Mouse (Mus musculus): ENCODE data around the gene Pcsk6.
"Not testable (repeated sequence)": the region's sequence is repeated elsewhere in the genome, so short reads cannot be mapped to it uniquely, and the experiment has no call there.

Pcsk6 gene

DNA sequence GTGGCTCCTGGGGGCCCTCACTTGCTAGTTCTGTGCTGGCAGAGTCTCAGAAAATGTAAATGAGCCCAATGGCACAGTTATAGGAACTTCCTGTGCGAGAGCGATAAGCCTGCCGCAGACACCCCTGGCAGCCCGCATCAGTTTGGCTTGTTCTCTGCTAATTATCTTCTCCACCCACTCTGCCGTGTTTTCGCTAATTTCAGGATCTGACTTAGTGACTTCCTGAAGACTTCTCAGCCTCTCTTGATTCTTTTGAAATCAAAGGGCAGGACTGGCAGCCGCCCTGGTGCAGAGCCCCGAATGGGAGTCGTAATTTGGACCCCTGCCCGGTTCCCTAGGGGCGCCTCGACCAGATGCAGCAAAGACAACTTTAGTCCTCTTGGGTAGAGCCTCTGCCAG lies 19.8 kb downstream of the Pcsk6 start:
- CTCF ChIA-PET: no interaction called here

DNA sequence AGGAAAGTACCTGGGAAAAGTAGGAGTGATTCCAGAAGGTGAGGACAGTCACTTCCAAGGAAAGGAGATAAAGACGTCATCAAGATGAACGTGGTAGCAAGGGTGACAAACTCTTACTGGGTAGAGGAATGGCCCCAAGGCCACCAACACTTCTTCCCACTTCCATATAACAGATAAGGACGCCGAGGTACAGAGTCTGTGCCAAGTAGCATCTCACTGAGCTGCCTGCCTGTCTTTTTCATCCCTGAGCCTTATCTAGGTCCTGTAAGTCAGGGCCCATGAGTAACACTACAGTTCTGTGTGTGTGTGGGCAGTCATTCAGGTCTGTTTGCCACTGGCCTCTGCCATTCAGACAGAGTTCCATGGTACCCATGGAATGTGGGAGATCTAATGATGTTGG lies 23.4 kb downstream of the Pcsk6 start:
- CTCF ChIA-PET: no interaction called here

DNA sequence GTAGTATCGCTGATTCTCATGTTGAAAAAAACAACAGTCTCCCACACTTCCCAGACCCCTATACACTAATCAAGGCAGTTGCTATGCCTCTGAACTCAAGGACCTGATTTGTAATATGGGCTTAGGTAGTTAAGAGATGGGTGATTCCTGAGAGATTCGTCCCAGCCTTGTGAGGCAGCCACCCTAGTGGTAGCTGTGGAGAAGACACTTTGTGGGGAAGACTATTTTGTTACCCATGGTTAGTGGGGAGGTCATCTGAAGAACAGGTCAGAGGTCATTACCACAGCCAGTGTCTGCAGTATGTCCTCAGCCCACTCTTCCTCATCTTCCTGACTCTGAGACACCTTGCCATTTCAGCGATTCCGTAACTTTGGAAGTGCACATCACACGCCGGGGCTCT lies 24.3 kb downstream of the Pcsk6 start:
- CTCF ChIA-PET: no interaction called here

DNA sequence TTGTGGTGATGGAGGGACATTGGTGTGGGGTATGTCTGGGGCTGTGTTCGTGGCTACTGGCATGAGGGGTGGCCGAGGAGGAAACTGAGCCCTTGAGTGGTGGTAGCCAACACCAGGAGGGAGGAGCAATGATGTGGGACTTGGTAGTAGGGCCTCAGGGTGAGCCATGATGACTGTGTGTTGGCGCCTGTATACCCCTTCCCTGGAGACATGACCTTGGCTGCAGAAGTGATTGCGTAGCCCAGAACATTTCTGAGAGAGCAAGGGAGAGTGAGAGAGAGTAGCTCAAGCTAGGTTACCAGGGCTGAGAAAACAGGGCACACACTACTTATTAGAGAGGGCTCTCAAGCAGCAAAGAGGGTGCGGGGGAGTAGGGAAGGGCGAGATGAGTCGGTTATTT lies 30.3 kb downstream of the Pcsk6 start:
- CTCF ChIA-PET: no interaction called here

DNA sequence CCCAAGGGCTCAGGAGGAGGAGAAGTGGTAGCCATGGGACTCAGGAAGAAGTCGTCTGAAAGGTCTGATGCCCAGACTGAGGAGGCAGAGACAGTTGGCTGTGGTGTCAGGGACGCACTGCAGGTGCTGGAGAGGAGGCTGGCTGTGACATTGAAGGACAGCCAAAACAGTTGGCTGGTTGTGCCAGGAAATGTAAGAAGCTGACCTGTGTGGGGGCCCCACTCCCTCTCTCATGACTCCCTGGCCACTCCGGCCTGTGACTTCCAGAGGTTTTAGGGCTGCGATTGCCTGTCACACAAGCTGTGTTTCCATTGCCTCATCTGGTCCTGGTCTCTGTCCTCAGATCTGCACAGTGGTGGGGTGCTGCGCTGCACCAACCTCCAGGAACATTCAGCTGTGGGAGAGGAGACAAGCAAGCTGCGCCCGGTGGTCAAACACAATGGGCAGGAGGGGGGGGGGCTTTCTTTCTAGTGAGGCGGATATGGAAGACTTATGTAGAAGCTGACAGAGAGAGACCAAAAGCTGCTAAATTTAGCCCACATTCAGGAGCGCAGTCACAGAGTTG lies 30.8 kb downstream of the Pcsk6 start:
- CTCF ChIA-PET: no interaction called here

DNA sequence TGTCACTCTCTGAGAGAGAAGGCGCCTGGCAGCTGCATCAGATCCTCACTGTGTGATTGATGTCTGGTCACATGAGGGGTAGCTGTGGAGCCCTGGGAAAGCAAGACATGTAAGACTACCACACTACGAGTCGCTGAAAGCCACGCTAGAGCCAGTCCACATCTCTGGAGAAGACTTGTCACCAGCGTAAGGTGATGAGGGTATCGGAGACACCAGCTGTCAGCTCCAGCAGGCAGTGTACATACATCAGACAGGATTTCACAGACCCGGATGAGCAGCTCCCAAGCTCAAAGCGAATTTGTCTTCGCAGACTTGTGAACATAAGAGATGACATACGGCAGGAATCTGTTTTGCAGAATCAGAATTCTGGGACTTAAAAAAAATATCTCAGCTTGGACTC lies 32.0 kb downstream of the Pcsk6 start:
- CTCF ChIA-PET: no interaction called here

DNA sequence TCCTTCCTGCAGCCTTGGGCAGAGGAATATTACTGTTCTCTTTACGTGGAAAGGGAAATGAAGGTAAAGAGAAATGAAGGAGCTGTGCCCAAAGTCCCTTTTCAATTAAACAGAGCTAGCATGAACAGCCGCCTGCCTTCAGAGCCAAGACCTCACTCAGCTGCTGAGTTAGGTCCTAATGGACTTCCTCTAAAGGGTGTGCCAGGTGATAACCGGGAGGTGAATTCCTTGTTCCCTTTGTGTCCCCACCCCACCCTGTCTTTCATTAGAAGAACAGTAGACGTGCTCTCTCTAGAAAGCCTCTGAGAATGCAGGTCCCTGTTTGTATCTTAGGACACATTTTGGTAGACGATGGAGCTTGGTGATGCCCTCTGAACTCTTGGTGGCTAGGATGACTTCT lies 33.7 kb downstream of the Pcsk6 start:
- CTCF ChIA-PET: no interaction called here

DNA sequence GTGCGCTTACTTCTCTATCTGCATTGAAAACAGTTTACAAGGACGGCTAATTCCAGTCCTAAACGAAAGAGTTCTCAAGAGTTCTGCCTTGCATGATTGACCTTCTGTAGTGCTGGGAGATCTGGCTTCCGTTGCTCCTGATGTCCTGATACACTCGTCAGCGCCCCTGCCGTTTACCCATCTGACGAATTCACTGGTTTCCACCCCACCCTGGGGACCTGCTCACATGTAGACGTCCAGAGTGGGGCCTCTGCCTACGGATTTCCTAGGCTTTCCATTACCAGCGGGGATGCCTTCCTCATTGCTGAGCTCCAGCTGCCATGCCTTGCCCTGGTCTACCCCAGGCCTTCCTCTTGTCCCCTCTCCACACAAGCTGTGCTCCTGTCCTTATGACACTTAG lies 39.7 kb downstream of the Pcsk6 start:
- CTCF ChIA-PET: no interaction called here

DNA sequence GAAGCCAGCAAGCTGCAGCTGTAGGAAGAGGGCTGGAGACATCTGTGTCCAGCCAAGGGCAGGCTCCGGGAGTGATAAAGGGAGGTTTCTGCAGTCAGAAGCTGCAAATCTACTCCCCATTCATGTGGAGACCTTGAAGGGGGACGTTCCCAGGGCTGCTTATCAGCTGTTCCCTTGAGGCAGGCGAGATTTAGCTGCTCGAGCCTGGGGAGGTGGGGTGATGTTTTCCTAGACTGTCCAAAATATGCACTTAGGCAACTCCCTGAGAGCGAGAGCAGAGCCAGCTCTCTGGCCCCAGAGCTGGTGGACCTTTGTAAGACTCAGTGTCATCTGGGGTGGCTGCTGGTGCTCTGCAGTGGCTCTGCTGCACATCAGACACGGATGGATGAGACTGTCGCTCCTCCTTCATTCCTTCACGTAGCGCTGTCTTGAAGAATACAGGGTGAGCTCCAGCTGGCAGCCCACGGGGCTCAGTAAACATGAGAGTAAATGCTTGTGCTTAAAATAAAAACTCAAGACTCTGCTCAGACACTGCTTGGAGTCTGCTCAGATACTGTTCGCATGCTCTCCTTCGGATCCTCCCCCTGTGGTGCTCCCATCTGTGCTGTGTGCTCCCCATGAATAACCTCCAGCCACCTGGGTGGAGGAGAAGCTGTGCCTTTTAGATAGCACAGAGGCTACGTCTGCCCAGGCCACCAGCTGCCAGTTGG lies 41.1 kb downstream of the Pcsk6 start:
- CTCF ChIA-PET: no interaction called here

DNA sequence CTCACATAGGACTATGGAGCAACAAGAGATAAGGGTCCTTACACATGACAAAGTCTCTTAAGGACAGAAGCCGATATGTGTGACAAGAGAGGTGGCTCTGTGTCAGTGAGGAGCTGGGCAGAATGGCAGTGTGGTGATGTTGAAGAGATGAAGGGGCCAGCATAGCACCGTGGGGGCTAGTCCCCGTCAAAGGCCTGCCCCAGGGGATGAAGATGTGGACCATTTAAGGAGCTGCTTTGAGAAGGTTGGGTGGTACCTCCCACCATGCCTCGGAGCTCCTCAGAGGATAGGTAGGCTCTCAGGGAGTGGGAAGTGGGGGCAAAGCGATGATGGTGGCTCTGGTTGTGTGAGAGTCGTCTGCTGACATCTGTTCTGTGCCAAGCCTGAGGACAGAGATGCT lies 41.9 kb downstream of the Pcsk6 start:
- CTCF ChIA-PET: interaction anchor here (0.7 kb wide), 1 partner anchor 1024 kb away, joined by 4 read pairs; no protein-coding TSS in a partner anchor

DNA sequence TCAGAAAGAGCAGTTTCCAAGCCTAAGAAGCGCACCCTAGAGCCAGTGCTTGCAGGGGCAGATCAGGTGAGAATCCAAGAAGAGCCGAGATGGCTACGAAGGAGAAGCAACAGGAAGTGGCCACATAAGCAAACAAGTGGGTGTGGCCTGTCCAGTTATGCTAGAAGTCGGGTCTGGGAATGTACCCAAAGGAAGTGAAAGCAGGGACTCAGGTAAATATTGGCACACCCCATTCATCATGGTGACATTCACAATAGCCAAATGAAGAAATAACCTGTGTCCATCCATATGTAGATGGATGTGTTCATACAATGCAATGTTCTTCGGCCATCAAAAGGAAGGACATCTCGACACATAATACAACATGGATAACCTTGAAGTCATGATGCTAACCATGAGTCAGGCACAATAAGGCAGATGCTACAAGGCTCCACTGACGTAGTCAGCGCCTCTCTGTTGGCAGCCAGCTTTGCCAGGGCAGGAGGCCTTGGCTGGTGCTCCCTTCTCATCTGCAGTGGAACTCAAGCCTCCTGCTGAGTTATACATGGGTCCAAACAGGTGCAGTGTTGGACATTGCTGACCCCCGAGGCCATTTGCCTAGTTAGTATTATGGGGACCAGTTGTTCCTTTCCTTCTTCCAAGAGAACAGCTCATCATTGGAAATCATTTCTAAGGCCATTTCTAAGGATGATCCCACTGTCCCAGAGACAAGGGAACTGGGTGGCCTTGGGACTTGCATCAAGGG lies 45.2 kb downstream of the Pcsk6 start:
- CTCF ChIA-PET: no interaction called here

DNA sequence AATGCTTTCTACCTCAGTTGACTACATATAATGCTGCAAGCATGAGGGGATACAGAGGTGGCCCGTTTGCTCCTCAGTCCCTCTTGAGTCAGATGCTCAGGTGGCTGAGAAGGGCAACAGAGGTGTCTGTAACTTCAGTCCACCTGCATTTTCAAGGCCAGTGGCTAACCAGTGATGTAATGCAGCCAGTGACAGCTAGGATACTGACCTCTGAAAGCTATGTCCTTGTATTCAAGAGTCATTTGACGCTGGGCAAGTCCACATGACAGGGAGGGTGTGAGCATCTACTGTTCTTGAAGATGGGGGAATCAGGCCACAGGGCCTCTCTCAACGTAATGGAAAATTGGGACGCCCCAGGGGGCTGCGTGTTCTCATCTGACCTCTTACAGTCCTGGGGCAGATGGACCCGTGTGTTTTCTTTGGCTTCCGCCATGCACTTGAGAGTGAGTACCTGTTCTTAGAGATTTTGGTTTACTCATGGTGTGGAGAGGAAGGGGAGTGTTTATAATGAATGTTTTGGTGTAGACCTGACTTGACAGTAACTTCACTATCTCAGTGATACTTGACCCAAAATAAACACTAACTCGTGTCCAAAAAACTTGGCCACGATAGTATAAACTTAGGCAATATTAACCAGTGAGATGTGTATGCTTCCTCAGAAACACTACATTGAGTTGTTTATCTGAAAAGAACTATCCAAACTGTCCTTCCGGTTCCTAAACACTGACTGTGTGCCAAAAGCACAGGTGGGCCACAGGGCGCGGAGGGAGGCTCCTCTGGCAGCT lies 48.0 kb downstream of the Pcsk6 start:
- CTCF ChIA-PET: no interaction called here

DNA sequence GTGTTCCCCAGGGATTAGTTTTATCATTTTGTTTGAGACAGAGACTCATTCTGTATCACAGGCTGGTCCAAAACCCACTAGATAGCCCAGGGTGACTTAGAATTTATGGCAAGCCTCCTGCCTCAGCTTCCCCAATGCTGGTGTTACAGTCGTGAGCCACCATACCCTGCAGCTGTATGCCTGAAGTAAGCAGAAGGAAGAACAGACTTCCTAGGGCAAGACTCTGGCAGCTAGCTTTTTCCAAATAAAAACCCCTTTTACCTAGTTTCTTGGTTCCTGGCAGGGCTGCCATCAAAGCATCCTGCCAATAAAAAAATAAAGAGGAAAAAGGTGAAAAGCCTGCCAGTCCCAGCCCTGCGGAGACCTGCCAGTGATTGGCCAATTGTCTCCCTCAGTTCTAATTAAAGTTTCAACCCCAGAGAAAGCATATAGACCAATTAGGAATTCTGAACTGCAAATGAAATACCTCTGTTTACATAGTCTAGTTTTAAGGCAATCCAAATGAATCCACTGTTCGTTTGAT lies 51.6 kb downstream of the Pcsk6 start:
- CTCF ChIA-PET: no interaction called here

DNA sequence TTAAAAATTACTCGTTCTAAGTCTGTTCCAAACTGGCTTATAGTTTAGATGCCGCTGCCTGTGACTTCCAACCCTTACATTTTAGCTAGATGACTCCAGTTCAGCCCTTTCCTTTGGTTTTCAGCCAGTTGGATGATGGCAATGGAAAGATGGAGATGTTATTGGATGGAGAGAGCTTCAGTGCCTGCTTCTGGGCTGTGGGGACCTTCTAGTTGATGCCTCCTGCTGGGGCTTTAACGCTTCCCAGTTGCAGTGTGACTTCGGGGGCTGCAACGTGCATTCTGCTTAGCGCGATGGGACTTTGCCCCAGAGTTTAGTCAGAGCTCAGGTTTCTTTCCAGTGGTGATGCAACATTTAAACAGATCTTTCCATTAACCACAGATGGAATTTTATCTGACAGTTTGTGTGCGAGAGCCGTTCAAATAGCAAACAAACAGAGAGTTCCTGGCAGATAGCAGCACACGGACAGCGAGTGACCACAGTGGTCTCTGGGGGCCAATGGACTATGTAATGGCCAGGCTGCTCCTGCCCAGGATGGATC lies 53.3 kb downstream of the Pcsk6 start:
- CTCF ChIA-PET: no interaction called here

DNA sequence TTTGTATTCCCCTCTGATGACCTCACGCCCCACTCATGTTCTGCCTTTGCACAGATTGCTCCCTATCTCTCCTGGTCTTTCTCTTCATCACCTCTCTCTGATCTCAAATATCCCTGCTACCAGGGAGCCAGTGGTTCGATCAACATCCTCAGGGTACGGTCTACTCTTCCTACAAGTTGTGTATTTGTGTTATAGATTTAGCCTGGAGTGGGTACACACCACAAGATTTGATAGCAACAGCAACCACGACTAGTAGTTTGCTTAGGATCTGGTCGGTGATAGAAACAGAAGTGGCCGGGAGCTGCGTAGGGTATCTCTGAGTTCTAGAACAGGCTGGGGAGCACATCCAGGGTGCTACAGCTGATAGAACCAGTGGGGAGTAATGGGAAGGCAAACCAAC lies 54.3 kb downstream of the Pcsk6 start:
- CTCF ChIA-PET: no interaction called here

DNA sequence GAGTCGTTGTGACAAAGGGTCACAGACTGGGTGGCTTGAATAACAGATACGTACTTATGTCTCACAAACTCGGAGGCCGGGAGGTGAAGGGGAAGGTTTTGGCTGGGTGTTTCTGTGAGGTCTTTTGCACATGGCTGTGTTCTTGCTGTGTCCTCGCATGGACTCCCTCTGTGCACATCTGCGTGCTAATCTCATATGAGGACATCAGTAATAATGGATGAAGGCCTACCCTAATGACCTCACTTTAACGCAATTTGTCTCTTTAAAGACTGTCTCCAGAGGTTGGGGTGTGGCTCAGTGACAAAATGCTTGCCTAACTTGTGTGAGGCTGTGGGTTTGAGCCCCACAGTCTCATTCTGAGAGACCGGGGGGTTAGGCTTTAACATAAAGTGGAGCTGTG lies 55.0 kb downstream of the Pcsk6 start:
- CTCF ChIA-PET: no interaction called here

DNA sequence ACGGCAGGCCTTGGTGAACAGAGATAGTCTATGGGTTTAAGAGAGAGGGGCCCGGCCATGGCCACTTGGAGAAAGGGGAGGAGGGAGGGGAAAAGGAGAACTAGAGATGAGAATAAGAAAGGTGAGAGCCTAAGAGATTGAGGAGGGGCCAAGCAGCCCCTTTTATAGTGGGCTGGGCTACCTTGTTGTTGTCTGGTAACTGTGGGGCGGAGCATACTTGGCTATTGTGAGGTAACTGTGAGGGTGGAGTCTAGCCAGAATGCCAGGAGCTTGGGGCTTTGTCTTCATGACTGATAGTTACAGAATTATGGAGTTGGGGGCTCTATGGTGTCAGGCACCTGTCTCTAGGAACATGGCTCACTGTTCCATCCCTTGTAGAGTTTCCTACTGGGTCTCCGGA lies 56.9 kb downstream of the Pcsk6 start:
- CTCF ChIA-PET: no interaction called here

DNA sequence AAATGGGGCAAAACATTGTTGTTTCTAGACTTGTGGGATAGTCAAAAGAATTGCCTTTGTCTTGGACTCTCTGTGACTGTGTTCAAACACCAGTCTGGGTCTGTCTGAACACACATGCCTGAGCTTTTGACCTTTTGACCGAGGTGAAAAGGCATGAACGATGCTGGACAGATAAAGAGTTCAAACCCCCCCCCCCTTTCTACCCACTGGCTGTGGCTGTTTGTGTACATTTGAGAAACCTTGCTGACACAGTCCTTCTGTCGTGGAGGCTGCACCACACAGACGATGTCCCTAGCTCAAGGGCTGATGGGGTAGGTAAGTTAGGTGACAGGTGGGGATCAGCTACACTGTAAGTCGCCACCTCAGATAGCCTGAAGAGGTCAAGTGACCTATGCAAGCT lies 67.9 kb downstream of the Pcsk6 start:
- CTCF ChIA-PET: no interaction called here

DNA sequence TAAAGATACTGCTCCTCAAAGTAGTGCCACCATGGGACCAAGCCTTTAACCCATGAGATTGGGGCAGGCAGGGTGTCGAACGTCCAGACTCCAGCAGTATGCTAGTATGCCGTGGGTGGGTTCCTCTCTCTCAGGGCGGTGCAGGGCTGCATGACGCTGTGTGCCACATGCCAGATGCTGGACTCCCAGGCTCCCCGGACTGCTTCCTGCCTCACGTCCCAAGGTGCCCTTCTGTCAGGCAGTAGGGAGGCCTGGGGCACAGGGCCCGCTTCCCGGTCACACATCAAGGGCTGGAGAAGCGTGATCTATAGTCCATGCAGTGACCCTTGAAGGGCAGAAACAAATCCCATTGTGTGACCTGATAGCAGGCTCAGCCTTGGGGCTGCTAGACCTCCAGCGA lies 68.9 kb downstream of the Pcsk6 start:
- CTCF ChIA-PET: no interaction called here

DNA sequence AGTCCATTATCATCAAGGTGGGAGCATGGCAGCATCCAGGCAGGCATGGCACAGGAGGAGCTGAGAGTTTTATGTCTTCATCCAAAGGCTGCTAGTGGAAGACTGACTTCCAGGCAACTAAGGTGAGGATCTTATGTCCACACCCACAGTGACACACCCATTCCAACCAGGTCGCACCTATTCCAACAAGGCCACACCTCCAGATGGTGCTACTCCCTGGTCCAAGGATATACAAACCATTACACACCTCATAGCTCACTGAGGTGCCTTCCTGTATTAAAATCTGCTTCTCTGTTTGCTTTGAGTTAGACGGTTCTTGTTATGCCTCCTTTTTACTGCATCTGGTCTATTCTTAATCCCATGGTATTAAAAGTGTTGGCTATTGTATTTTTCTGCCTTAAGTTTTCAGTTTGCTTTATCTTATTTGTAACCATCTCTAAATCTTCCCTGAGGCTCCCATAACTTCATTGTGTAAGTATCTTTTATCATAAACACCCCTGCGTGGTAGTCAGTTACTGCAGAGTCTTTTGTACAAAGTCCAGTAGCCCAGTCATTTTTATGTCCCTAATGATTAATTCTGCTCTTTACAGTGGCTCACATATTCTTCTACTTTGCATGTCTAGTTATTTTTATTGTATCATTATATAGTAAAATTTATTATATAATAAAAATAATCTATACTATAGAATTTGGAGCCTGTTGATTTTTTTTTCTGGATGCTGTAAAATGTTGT lies 72.9 kb downstream of the Pcsk6 start:
- CTCF ChIA-PET: not testable (repeated sequence)

DNA sequence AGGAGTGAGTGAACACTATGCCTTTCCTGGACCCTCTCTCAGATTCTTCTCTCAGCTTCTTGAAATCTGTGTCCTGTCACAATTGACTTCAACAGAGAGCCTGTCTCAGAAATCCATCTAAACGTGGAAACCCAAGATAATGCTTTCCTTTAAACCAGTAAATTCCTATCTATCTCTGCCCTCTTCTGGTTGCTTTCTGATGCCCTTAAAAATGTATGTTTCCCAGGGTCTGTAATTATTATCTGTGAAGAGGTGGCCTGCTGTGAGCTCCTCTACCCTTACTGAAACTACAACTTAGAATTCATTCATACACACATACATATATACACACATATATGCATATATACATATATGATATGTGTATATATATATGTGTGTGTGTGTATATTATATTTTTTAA lies 73.7 kb downstream of the Pcsk6 start:
- CTCF ChIA-PET: no interaction called here

DNA sequence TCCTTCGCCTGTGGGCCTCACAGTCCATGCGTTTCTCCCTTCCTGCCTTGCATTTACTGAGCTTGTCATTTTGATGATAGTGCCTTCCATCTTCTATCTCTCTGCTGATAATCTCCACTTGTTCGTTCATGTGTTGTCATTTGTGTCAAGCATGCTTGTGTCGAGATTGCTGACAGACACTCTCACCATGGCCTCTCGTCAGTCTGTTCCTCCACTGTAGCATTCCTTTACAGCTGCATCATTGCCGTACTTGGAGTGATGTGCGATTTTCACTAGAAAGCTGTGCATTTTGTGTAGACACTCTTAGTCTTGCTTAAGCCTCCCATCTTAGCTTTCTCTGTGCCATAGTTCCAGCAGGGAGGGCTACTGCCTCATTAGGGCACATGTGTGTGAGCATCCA lies 79.5 kb downstream of the Pcsk6 start:
- CTCF ChIA-PET: no interaction called here

All from spleen, embryonic (tissue).